Mouse (Mus musculus) embryonic fibroblast, embryonic 13.5 days (primary cell): Measurements from ENCODE around the gene Gm13697. TPM values are rescaled to one million over a fixed set of nuclear protein-coding genes. Genes with fewer than 3 reads are reported as not detected.

ENCODE experiments used
- H3K27ac ChIP-seq: 2 replicates; pipeline ENCODE4 v1.5.1; 2012; ENCODE audit warnings: low read length, control low read depth, inconsistent platforms; ENCODE audit not compliant: insufficient read depth
- H3K4me1 ChIP-seq: 2 replicates; pipeline ENCODE4 v1.6.1; 2011; ENCODE audit warnings: low read length; ENCODE audit not compliant: control insufficient read depth, insufficient read depth
- H3K4me3 ChIP-seq: 2 replicates; pipeline ENCODE4 v1.5.1; 2011; ENCODE audit warnings: mild to moderate bottlenecking, control low read depth, low read length; ENCODE audit not compliant: insufficient read depth
- CTCF ChIP-seq: IDR thresholded peaks from 2 replicates; pipeline ENCODE4 v1.5.1; 2011; ENCODE audit warnings: mild to moderate bottlenecking, control low read depth, low read length, moderate library complexity, borderline replicate concordance; ENCODE audit not compliant: insufficient read depth
- POLR2A ChIP-seq: IDR thresholded peaks from 2 replicates; pipeline ENCODE4 v1.6.1; 2011; ENCODE audit warnings: low read depth, mild to moderate bottlenecking, control low read depth, low read length, moderate library complexity
- polyA plus RNA-seq: library from polyadenylated mRNA; stranded (reverse); fragments of >200 nt; gene quantifications from 2 replicates; pipeline ENCODE4 v1.2.4, GENCODE M21; 2011; ENCODE audit warnings: low read depth; ENCODE audit not compliant: missing spikeins, insufficient read length

Gene Gm13697
- polyA plus RNA-seq, 1 experiment: not detected

- Histone ChIP-seq H3K27ac (no peak overlapping the region), H3K4me3 (no peak overlapping the region), H3K4me1 (no peaks in the 10 kb centered on the region)
- TF ChIP-seq CTCF (no peak), POLR2A (no peak)
Observed at GRCm38 (mm10) chr2:84032505-84032904, 48.0 kb downstream of the Gm13697 start.

GRCm38 (mm10) chr2:84035997-84036396 lies 51.5 kb downstream of the Gm13697 start:
- Histone ChIP-seq H3K4me3 (no peak overlapping the region), H3K27ac (no peak overlapping the region), H3K4me1 (peaks cover 3% of the 10 kb centered on the region; the same call in 1 of the 2 replicates)
- TF ChIP-seq CTCF (no peak), POLR2A (no peak)

Other genes starting within 250 kb of the Gm13697 start
- gene Fam171b, start 172.1 kb upstream of the Gm13697 start, polyA plus RNA-seq: 13.5 and 16.6 TPM in 2 replicates
- not detected in 2 replicates for gene Zswim2, start 43.5 kb upstream of the Gm13697 start, polyA plus RNA-seq
- gene Gm13698, start 29.1 kb upstream of the Gm13697 start, polyA plus RNA-seq: not detected in 2 replicates
- not detected in 2 replicates for gene Gm13693, start 23.2 kb upstream of the Gm13697 start, polyA plus RNA-seq
- not detected in 2 replicates for gene Gm13695, start 17.4 kb upstream of the Gm13697 start, polyA plus RNA-seq
- gene Gm13696, start 11.6 kb upstream of the Gm13697 start, polyA plus RNA-seq: not detected in 2 replicates
- not detected in 2 replicates for gene Gm13694, start 5.8 kb upstream of the Gm13697 start, polyA plus RNA-seq
- gene Gm13691, start 5.8 kb downstream of the Gm13697 start, polyA plus RNA-seq: not detected in 2 replicates